Comparison of ENCODE assay signal across 27 mouse cellular contexts in genomic region chr1:91122121-91122520, GRCm38 (mm10). TPM values are rescaled to one million over a fixed set of nuclear protein-coding genes. Genes with fewer than 3 reads are reported as not detected.
A peak's percentile ranks its signal among the peaks of the same experiment; 100 is the strongest.
DNase-seq lines count a peak whose midpoint lies in the region; ATAC-seq and TF ChIP-seq lines count a peak whose summit lies in the region.
"Had no signal": no experiment of that assay in that cellular context is flagged by ENCODE, and none has a peak within 500 bp of the region (broad histone marks: within the 10 kb centered on the region; RNA-seq: fewer than 3 reads in every experiment).

No protein-coding gene starts in this region.

- no peak overlapping the region for H3K4me2 ChIP-seq in kidney, embryonic 16.5 days (replicated peaks; ENCODE audit: low read depth, low read length)
- H3K4me2 ChIP-seq: embryonic facial prominence, embryonic 13.5 days; forebrain, embryonic 12.5 days; forebrain, embryonic 15.5 days; heart, embryonic 11.5 days; hindbrain, embryonic 14.5 days had no signal

- ATAC-seq in kidney, embryonic 16.5 days (ENCODE audit: low FRiP score, low TSS enrichment) = no peak
- ATAC-seq: activated CD4-positive, CD25-positive, alpha-beta regulatory T cell, adult 4 months; forebrain, embryonic 15.5 days had no signal

- no peak overlapping the region for H3K27ac ChIP-seq in heart, embryonic 10.5 days
- H3K27ac ChIP-seq in kidney, adult 2 months (ENCODE audit: insufficient read depth, low read depth, low read length) = no peak overlapping the region
- no peak overlapping the region for H3K27ac ChIP-seq in kidney, embryonic 16.5 days (ENCODE audit: low read length)
- H3K27ac ChIP-seq: embryonic facial prominence, embryonic 10.5 days; embryonic facial prominence, embryonic 13.5 days; forebrain, embryonic 12.5 days; forebrain, embryonic 15.5 days; heart, adult 2 months; hindbrain, embryonic 14.5 days had no signal

- WGBS in heart, embryonic 10.5 days = 92% methylated on average over 11 of the region's 11 CpGs
- WGBS in kidney, adult 2 months = 64% methylated on average over 11 of the region's 11 CpGs
- 40% methylated on average over 11 of the region's 11 CpGs for WGBS in kidney, embryonic 16.5 days

- no peak overlapping the region for H3K4me3 ChIP-seq in heart, embryonic 10.5 days
- H3K4me3 ChIP-seq in kidney, adult 2 months (ENCODE audit: insufficient read depth, low read depth, low read length) = no peak overlapping the region
- H3K4me3 ChIP-seq in kidney, embryonic 16.5 days (ENCODE audit: low read length) = no peak overlapping the region
- H3K4me3 ChIP-seq: embryonic facial prominence, embryonic 10.5 days; embryonic facial prominence, embryonic 13.5 days; erythroblast, embryonic 14.5 days; forebrain, embryonic 12.5 days; forebrain, embryonic 15.5 days; heart, adult 2 months had no signal

- H3K36me3 ChIP-seq in heart, embryonic 10.5 days = peaks cover 82% of the 10 kb centered on the region
- H3K36me3 ChIP-seq in kidney, adult 2 months (ENCODE audit: control insufficient read depth, insufficient read depth, low read length) = no peaks in the 10 kb centered on the region; the same call in 1 of the 2 replicates
- peaks cover 9% of the 10 kb centered on the region; the same call in 1 of the 2 replicates for H3K36me3 ChIP-seq in kidney, embryonic 16.5 days (ENCODE audit: insufficient read depth, low read length)

- no peak for TF ChIP-seq CTCF in kidney, adult 2 months (conservative IDR thresholded peaks at IDR 0.05; ENCODE audit: insufficient read depth, insufficient read length, low read depth, low read length)

- no peaks in the 10 kb centered on the region for H3K9me3 ChIP-seq in heart, embryonic 10.5 days
- H3K9me3 ChIP-seq in kidney, embryonic 16.5 days (ENCODE audit: low read length) = no peaks in the 10 kb centered on the region
- H3K9me3 ChIP-seq: embryonic facial prominence, embryonic 10.5 days; embryonic facial prominence, embryonic 13.5 days; forebrain, embryonic 12.5 days; forebrain, embryonic 15.5 days had no signal

- peak; percentile 52 for DNase-seq in heart, adult 11 months
- no peak for DNase-seq in heart, embryonic 10.5 days (ENCODE audit: low spot score)
- peak; percentile 46 for DNase-seq in kidney, adult 2 months
- DNase-seq in kidney, postnatal 10 days = peak; percentile 75
- DNase-seq in kidney, adult 8-10 months = no peak
- no peak for DNase-seq in left cerebral cortex, adult 18-20 months (ENCODE audit: low spot score in 2 of 2)
- DNase-seq: adrenal gland, adult 8-10 months; adrenal gland, postnatal 25 days; cerebellum, adult 11-12 months; cerebellum, adult 8-10 months; cerebellum, postnatal 10 days; cerebellum, postnatal 36 days; embryo, embryonic 11 days; gastrocnemius, postnatal 25 days; heart, adult 2 months; heart, postnatal 10 days; heart, postnatal 4 days had no signal

- no peaks in the 10 kb centered on the region for H3K4me1 ChIP-seq in heart, embryonic 10.5 days
- H3K4me1 ChIP-seq in kidney, adult 2 months (ENCODE audit: control insufficient read depth, insufficient read depth, low read length) = no peaks in the 10 kb centered on the region
- H3K4me1 ChIP-seq in kidney, embryonic 16.5 days (ENCODE audit: insufficient read depth, low read length) = no peaks in the 10 kb centered on the region; the same call in none of the 2 replicates
- H3K4me1 ChIP-seq: embryonic facial prominence, embryonic 13.5 days; forebrain, embryonic 12.5 days; forebrain, embryonic 15.5 days had no signal

- H3K27me3 ChIP-seq in heart, embryonic 10.5 days (ENCODE audit: insufficient read depth, poor library complexity, severe bottlenecking) = no peaks in the 10 kb centered on the region
- H3K27me3 ChIP-seq in kidney, adult 2 months (replicated peaks; ENCODE audit: control insufficient read depth, insufficient read depth, low read length) = no peaks in the 10 kb centered on the region
- no peaks in the 10 kb centered on the region for H3K27me3 ChIP-seq in kidney, embryonic 16.5 days (ENCODE audit: insufficient read depth, low read length)
- H3K27me3 ChIP-seq: embryonic facial prominence, embryonic 13.5 days; forebrain, embryonic 12.5 days; forebrain, embryonic 15.5 days had no signal

- H3K9ac ChIP-seq in kidney, embryonic 16.5 days (replicated peaks; ENCODE audit: low read length) = no peak overlapping the region
- H3K9ac ChIP-seq: embryonic facial prominence, embryonic 13.5 days; forebrain, embryonic 12.5 days; forebrain, embryonic 15.5 days; hindbrain, embryonic 14.5 days had no signal

- TF ChIP-seq POLR2A in kidney, adult 2 months (IDR thresholded peaks at IDR 0.05; ENCODE audit: low read depth, low read length) = no peak

RNA-seq across cellular contexts. Expression of gene Rbm44, which starts 22.8 kb away (rescaled TPM):
- polyA plus RNA-seq in heart, embryonic 10.5 days (2016; fragmentation: Nextera tagmentation; extraction: Ambion mirVana) = 1.3 and 2.9 TPM in 2 replicates
- polyA plus RNA-seq in kidney, adult 2 months (2012; rRNA removed) = 0.01 TPM in 1 of 2 replicates, not detected in the other
- polyA plus RNA-seq in kidney, embryonic 16.5 days (2015; fragmentation: Nextera tagmentation; extraction: Ambion mirVana) = 0.50 and 1.5 TPM in 2 replicates
- total RNA-seq in left cerebral cortex, adult 18-20 months (2021) = under 1 TPM in 1 of 2 experiments, not detected in 1; 0.09 TPM
- total RNA-seq: adrenal gland, adult 8-10 months; gastrocnemius, adult 8-10 months; gastrocnemius, postnatal 25 days; heart, adult 2 months had no signal
- polyA plus RNA-seq: erythroblast, embryonic 14.5 days; heart, adult 2 months had no signal

RNA-seq across cellular contexts. Expression of gene Ramp1, which starts 57.5 kb away (rescaled TPM):
- polyA plus RNA-seq in heart, embryonic 10.5 days (2016; fragmentation: Nextera tagmentation; extraction: Ambion mirVana) = 16.8 and 24.9 TPM in 2 replicates
- polyA plus RNA-seq in kidney, adult 2 months (2012; rRNA removed) = 1.9 and 2.6 TPM in 2 replicates
- 1.3 and 2.2 TPM in 2 replicates for polyA plus RNA-seq in kidney, embryonic 16.5 days (2015; fragmentation: Nextera tagmentation; extraction: Ambion mirVana)
- total RNA-seq in left cerebral cortex, adult 18-20 months (2021) = 10 to 100 TPM; 51.6 to 52.7 TPM

Comparison
In these comparisons a context has a peak if more than half of its experiments do, and no peak if none do; other contexts are left out.
1. DNase-seq: peak in heart, adult 11 months (single experiment), kidney, adult 2 months (single experiment) and kidney, postnatal 10 days (single experiment); none in heart, embryonic 10.5 days (single experiment), kidney, adult 8-10 months (0 of 2) and left cerebral cortex, adult 18-20 months (0 of 2).